Mouse (Mus musculus) heart, adult 11 months (tissue): ENCODE results near the gene Ube2g1.
"Not testable (repeated sequence)": the region's sequence is repeated elsewhere in the genome, so short reads cannot be mapped to it uniquely, and the experiment has no call there.

Experiments used
- DNase-seq: peaks from one replicate; pipeline ENCODE4 v3.0.0; 2022

Ube2g1 gene

DNA sequence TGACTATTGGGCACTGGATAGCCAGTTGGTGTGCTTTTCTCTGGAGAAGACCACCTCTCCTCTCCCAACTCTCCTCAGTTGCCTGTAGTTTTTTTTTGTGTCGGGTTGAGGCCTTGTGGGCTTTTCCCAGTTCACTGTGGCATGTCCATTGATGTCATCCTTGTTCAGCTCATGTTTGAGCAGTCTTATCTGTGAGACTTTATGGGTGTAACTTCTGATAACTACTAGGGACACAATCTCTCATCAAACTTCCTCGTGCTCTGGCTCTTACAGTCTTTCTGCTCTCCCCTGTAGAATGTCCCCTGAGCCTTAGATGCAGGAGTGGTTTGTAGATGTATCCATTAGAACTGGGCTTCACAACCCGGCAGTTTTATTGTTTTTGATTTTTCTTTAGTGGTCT is 87.9 kb downstream of the Ube2g1 start:
- no peak for DNase-seq

DNA sequence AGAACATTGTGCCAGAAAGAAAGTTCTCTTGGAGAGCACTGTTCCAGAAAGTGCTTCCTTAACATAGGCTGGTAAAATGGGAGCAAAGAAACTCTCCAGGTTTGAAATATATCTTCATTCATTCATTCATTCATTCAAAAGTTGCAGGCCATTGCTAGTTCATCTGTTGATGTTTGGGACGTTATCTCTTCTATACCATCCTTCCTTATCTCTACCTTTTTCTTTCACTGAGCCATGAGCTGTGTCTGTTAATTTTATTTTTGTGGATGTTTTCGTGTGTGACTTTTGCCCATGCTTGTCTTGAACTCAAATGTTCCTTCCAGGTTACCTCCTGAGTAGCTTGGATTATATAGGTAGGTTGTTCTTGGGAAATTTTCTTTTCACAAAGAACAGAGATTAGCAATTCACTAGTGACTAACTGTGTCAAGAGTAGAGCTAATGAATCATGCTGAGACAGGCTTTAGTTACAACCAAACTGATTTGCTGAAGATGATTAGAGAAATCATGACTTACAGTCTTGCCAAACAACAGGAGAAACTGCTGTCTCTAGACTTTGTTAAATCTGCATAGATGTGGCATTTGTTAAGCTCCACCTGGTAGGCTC is 89.4 kb downstream of the Ube2g1 start:
- DNase-seq, result no peak

- no peak for DNase-seq
Observed at GRCm38 (mm10) chr11:72697323-72697722, 90.2 kb downstream of the Ube2g1 start.

GRCm38 (mm10) chr11:72705111-72705510 is 98.0 kb downstream of the Ube2g1 start:
- DNase-seq, result not testable (repeated sequence)

DNA sequence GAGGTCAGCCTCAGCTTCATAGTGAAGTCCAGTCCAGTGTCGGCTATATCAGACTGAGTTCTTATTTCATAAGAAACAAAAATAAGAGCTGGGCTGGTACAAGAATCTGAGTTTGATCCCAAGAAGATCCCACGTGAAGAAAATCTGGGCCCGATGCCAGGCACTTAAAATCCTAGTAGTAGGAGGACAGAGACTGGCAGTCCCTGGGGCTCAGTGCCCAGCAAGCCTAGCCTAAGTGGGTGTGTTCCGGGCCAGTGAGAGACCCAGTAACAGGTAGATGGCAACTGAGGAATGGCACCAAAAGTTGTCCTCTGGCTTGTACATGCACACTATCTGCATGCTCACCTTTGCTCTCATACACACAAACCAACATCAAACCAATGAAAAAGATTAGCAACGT is 105.6 kb downstream of the Ube2g1 start:
- peak; percentile 72 for DNase-seq

- no peak for DNase-seq
Observed at GRCm38 (mm10) chr11:72718161-72718560, 111.1 kb downstream of the Ube2g1 start.

GRCm38 (mm10) chr11:72723165-72723564 is 116.1 kb downstream of the Ube2g1 start:
- DNase-seq, result peak; percentile 70

DNA sequence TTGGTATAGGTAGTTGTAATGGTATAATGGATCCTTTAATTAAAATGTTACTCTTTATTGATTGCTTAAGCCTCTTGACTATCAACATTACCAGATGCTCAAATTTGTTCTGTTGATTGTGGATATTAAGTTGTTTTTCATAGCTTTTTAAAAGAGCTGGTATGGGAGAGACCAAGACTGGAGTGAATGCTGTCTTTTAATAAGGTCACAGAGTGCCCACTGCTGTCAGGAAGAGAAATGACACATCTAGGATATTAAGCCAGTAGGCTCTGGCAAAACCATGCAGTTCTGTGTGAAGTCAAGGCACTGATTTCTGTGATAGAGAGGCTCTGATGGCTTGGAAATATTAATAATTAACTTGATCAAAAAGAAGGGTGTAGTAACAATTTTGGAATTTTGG is 116.8 kb downstream of the Ube2g1 start:
- DNase-seq, result peak; percentile 50

- DNase-seq, result peak; percentile 75
Observed at GRCm38 (mm10) chr11:72726023-72726422, 118.9 kb downstream of the Ube2g1 start.

DNA sequence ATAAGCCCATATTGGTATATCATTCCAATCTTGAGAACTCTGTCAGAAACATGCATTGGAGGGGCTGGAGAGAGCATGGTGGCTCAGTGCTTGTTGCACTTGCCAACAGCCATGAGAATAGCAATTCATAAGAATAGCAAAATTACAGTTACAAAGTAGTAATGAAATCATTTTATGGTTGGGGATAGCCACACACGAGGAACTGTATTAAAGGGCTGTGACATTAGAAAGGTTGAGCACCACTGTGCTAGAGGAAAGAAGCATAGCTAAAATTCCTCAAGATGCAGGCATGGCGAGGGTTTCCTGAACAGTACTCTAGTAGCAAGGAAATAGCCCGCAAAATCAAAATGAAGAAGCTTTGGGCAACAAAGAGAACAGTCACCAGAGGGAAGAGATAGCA is 126.7 kb downstream of the Ube2g1 start:
- DNase-seq, result peak; percentile 60

- DNase-seq, result peak; percentile 96
Observed at GRCm38 (mm10) chr11:72734840-72735518, 127.9 kb downstream of the Ube2g1 start.

DNA sequence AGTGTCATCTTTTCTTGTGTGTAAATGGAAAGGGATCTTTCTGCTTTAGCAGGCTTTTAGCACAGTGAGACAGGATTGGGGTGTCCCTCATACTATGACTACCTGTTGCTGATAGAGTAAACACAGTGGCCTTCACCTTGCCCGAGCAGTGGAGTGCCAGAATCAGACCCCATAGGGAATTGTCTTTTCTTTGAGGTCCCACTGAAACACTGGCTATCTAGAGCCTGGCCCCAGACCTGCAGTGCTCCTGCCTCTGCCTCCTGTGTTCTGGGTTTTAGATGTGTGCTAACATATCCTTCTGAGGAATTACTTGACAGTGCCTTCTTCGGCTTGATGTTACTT is 128.4 kb downstream of the Ube2g1 start:
- DNase-seq, result peak; percentile 93
